Mouse (Mus musculus) ZHBTc4 (cell line): ENCODE data around the gene Trpc7.

Experiments used
- DNase-seq: peaks from one replicate; pipeline ENCODE4 v3.0.0-alpha.2; 2011; ENCODE audit warnings: low read depth, low spot score

The Trpc7 gene

GRCm38 (mm10) chr13:56792844-56793243 is 102.9 kb downstream of the Trpc7 start:
- DNase-seq, result no peak

- no peak for DNase-seq
Observed at GRCm38 (mm10) chr13:56790683-56791082, 105.1 kb downstream of the Trpc7 start.

GRCm38 (mm10) chr13:56782621-56783020 is 113.2 kb downstream of the Trpc7 start:
- DNase-seq, result no peak

- no peak for DNase-seq
Observed at GRCm38 (mm10) chr13:56781697-56782096, 114.1 kb downstream of the Trpc7 start.

GRCm38 (mm10) chr13:56780746-56781469 is 114.9 kb downstream of the Trpc7 start:
- DNase-seq, result peak; percentile 77

- no peak for DNase-seq
Observed at GRCm38 (mm10) chr13:56774304-56774703, 121.5 kb downstream of the Trpc7 start.

- no peak for DNase-seq
Observed at GRCm38 (mm10) chr13:56773262-56773870, 122.4 kb downstream of the Trpc7 start.

GRCm38 (mm10) chr13:56772592-56772991 is 123.2 kb downstream of the Trpc7 start:
- DNase-seq, result no peak

GRCm38 (mm10) chr13:56770786-56771185 is 125.0 kb downstream of the Trpc7 start:
- DNase-seq, result peak; percentile 35

- no peak for DNase-seq
Observed at GRCm38 (mm10) chr13:56770136-56770578, 125.6 kb downstream of the Trpc7 start.

- DNase-seq, result no peak
Observed at GRCm38 (mm10) chr13:56769431-56769830, 126.4 kb downstream of the Trpc7 start.

GRCm38 (mm10) chr13:56766211-56766610 is 129.6 kb downstream of the Trpc7 start:
- no peak for DNase-seq

GRCm38 (mm10) chr13:56765284-56766032 is 130.3 kb downstream of the Trpc7 start:
- peak; percentile 29 for DNase-seq

- no peak for DNase-seq
Observed at GRCm38 (mm10) chr13:56762446-56763229, 133.2 kb downstream of the Trpc7 start.

- peak; percentile 90 for DNase-seq
Observed at GRCm38 (mm10) chr13:56758492-56758891, 137.3 kb downstream of the Trpc7 start.

- DNase-seq, result no peak
Observed at GRCm38 (mm10) chr13:56757201-56757600, 138.6 kb downstream of the Trpc7 start.

GRCm38 (mm10) chr13:56755871-56756270 is 139.9 kb downstream of the Trpc7 start:
- DNase-seq, result peak; percentile 70

- DNase-seq, result peak; percentile 70
Observed at GRCm38 (mm10) chr13:56753192-56753951, 142.4 kb downstream of the Trpc7 start, which contains the start of gene Gm45623. Gm45623 (minus strand) TSS chr13:56753827.

- peak; percentile 55 for DNase-seq
Observed at GRCm38 (mm10) chr13:56752474-56753191, 143.2 kb downstream of the Trpc7 start.

- no peak for DNase-seq
Observed at GRCm38 (mm10) chr13:56751774-56752173, 144.0 kb downstream of the Trpc7 start.
